Mouse (Mus musculus): ENCODE data around the gene Tsfm. TPM values are rescaled to one million over a fixed set of nuclear protein-coding genes. Genes with fewer than 3 reads are reported as not detected.
"Not testable (repeated sequence)": the region's sequence is repeated elsewhere in the genome, so short reads cannot be mapped to it uniquely, and the experiment has no call there.

The Tsfm gene
- polyA plus RNA-seq, 1 experiment from 2014 or later = 110 TPM

GRCm38 (mm10) chr10:127071203-127071602 lies 40.6 kb upstream of the Tsfm start:
- H3K27me3 ChIP-seq (ENCODE audit: poor library complexity, severe bottlenecking) = peaks cover 12% of the 10 kb centered on the region; the same call in 1 of the 2 replicates
- H3K36me3 ChIP-seq (replicated peaks) = peaks cover 27% of the 10 kb centered on the region
- H3K9me3 ChIP-seq = no peaks in the 10 kb centered on the region
- WGBS = 86% methylated on average over 9 of the region's 9 CpGs
- no peak for DNase-seq (ENCODE audit: extremely low spot score, low spot score)
- peak overlapping the region; percentile 92; the same call in 1 of the 2 replicates for H3K27ac ChIP-seq
- H3K4me1 ChIP-seq = peaks cover 47% of the 10 kb centered on the region
- H3K4me3 ChIP-seq = peak overlapping the region; percentile 66

DNA sequence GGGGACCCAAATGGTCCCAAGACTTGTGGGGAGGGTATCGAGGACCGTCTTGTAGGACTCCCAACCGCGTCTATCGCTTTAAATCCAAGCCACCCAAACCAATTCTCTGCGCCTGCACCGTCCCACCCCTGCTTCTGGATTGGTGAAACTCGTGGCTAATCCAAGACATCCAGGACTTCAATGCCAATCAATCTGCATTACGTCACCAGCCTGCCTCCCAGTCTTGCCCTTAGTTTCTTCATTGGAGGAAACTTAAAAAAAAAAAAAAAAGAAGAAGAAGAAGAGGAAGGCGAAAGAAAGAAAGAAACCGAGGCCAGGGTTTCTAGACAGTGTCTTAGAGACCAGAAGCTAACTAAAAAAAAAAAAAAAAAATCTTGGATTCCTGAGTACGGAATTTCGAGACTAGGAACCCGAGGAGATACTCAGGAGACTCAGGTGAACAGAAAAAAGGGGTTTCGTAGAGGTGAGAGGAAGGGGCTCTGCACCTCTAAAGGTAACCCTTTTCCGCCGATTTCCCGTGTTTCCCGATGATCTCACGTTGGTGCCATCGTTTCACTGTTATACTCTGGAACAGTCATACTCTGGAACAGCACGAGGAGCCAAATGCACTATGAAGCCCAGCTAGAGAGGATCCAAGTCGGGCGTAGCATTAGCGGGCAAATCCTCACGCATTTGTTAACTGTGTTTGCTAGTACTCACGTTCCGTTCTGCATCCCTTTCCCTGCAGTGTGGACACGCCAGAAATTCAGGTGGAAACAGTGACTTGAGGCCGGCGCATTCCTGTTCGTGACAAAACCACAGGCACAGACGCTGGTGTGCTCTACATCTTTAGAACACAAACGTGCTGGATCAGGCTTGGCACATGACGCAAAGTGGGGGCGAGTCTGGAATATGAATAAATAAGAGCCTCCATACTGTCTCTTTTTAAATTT lies 39.8 kb upstream of the Tsfm start, which contains the start of gene Tspan31:
Tspan31 (minus strand) TSS at position 75 of the 932 bp plus-strand sequence.
- Histone ChIP-seq H3K27me3 (ENCODE audit: poor library complexity, severe bottlenecking) (peaks cover 6% of the 10 kb centered on the region; the same call in 1 of the 2 replicates), H3K4me1 (peaks cover 51% of the 10 kb centered on the region), H3K9me3 (no peaks in the 10 kb centered on the region), H3K36me3 (replicated peaks) (peaks cover 34% of the 10 kb centered on the region), H3K4me3 (peak within 1 kb of the TSS; percentile 66), H3K27ac (peak within 1 kb of the TSS; percentile 92)
- peak; percentile 92 for DNase-seq (ENCODE audit: extremely low spot score, low spot score)
- 4% methylated on average over 36 of the region's 36 CpGs for WGBS

DNA sequence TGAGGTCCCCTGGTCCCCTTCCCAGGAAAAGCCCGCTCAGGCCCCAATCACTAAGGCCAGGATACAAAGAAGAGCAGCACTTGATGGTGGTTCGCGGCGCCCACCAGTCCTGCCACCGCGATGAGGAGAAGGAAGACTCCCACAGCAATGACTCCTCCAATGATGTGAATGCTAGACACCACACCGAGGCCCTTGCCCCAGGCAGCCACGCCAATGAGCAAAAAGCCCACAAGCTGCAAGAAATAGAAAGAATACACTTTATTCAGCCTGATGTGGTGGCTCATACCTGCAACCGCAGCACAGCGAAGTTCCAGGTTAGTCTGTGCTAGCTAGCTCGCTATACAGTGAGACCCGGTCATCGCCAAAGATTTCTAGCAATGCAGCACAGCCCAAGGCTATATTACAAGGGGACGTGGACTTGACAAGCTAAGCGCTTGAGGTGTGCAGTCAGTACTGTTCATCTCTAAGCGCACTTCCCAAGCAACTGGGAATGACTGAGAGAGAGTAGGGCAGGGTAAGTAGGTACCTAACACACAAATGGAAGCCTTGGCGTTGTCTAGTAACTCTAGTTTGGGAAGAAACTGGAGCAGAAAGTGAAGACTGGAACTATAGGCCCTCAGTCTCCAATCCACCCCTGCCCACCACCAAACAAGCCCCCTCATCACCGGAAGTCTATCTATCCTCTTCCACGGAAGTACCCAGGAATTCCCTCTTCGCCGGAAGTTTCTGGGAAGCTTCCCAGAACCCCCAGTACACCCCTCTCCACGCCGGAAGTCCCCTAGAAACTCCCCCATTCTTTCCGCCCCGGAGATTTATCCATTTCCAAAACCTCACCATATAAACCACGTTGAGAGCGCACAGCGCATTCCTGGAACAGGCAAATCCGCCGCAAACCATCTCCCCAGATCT lies 38.9 kb upstream of the Tsfm start:
- Histone ChIP-seq H3K36me3 (replicated peaks) (peaks cover 43% of the 10 kb centered on the region), H3K27ac (peak overlapping the region; percentile 92), H3K27me3 (ENCODE audit: poor library complexity, severe bottlenecking) (no peaks in the 10 kb centered on the region), H3K4me1 (peaks cover 55% of the 10 kb centered on the region), H3K9me3 (no peaks in the 10 kb centered on the region), H3K4me3 (peak overlapping the region; percentile 66)
- WGBS = 9% methylated on average over 30 of the region's 30 CpGs
- no peak for DNase-seq (ENCODE audit: extremely low spot score, low spot score)

- Histone ChIP-seq H3K36me3 (replicated peaks) (peaks cover 48% of the 10 kb centered on the region), H3K9me3 (no peaks in the 10 kb centered on the region), H3K4me3 (peak overlapping the region; percentile 66), H3K4me1 (peaks cover 59% of the 10 kb centered on the region), H3K27me3 (ENCODE audit: poor library complexity, severe bottlenecking) (no peaks in the 10 kb centered on the region), H3K27ac (peak overlapping the region; percentile 92)
- no peak for DNase-seq (ENCODE audit: extremely low spot score, low spot score)
- 87% methylated on average over 9 of the region's 9 CpGs for WGBS
These were observed 37.9 kb upstream of the Tsfm start for GRCm38 (mm10) chr10:127068360-127069038.

DNA sequence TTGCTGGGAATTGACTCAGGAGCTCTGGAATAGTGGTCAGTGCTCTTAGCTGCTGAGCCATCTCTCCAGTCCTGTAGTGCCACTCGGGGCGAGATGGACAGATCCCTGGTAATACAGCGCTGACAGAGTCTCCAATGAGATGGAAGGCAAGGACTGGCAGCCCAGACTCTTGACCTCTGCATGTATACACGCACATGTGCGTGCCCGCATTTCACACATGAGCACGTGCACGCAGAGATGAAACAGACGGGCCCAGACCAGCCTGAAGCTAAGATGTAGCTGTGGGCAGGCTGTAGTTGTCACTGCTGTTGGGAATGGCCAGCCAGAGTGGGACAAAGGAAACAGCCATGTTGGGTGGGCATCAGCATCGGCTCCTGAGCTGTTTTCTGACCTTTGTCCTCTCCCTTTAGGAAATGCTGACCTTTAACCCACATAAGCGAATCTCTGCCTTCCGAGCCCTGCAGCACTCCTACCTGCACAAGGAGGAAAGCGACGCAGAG lies 35.9 kb upstream of the Tsfm start:
- peaks cover 48% of the 10 kb centered on the region for H3K36me3 ChIP-seq (replicated peaks)
- H3K4me1 ChIP-seq = peaks cover 68% of the 10 kb centered on the region
- 90% methylated on average over 14 of the region's 14 CpGs for WGBS
- no peak overlapping the region for H3K27ac ChIP-seq
- no peaks in the 10 kb centered on the region for H3K9me3 ChIP-seq
- peaks cover 5% of the 10 kb centered on the region for H3K27me3 ChIP-seq (ENCODE audit: poor library complexity, severe bottlenecking)
- no peak for DNase-seq (ENCODE audit: extremely low spot score, low spot score)
- H3K4me3 ChIP-seq = peak overlapping the region; percentile 26

GRCm38 (mm10) chr10:127065981-127066380 lies 35.3 kb upstream of the Tsfm start:
- DNase-seq (ENCODE audit: extremely low spot score, low spot score) = no peak
- no peak overlapping the region for H3K27ac ChIP-seq
- peaks cover 11% of the 10 kb centered on the region for H3K27me3 ChIP-seq (ENCODE audit: poor library complexity, severe bottlenecking)
- peaks cover 48% of the 10 kb centered on the region for H3K36me3 ChIP-seq (replicated peaks)
- H3K4me1 ChIP-seq = peaks cover 70% of the 10 kb centered on the region
- H3K9me3 ChIP-seq = no peaks in the 10 kb centered on the region
- H3K4me3 ChIP-seq = peak overlapping the region; percentile 25; the same call in 1 of the 2 replicates
- WGBS = 91% methylated on average over 9 of the region's 9 CpGs

DNA sequence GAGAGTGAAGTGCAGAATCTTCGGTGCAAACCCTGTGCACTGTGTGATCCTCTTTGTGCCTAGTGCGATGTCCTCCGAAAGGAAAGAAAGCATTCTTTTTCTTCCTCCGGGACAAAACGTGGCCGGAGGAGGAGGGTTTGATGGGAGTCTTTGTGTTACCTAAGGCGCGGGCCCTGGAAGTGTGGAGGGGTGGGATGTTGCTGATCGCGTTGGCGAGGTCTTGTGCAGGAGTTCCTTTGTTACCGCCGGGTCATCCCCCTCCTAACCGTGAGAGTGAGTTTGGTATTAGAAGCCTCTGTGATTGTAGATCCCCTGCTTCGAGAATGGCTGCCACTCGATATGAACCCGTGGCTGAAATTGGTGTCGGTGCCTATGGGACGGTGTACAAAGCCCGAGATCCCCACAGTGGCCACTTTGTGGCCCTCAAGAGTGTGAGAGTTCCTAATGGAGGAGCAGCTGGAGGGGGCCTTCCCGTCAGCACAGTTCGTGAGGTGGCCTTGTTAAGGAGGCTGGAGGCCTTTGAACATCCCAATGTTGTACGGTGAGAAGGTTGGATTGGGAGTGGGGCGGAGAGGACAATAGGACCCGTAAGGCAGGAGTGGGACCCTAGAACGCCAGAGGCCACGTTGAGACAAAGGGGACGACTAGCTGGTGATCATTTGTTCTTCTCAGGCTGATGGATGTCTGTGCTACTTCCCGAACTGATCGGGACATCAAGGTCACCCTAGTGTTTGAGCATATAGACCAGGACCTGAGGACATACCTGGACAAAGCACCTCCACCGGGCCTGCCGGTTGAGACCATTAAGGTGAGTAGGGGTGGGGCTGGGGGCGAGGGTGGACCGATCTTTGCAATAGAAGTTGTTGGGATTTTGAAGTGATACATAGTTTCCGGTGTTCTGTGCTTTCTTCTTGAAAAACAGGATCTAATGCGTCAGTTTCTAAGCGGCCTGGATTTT lies 33.6 kb upstream of the Tsfm start:
- H3K27me3 ChIP-seq (ENCODE audit: poor library complexity, severe bottlenecking) = peaks cover 29% of the 10 kb centered on the region
- H3K4me1 ChIP-seq = peaks cover 77% of the 10 kb centered on the region
- DNase-seq (ENCODE audit: extremely low spot score, low spot score) = no peak
- H3K4me3 ChIP-seq = peak overlapping the region; percentile 86
- peak overlapping the region; percentile 99 for H3K27ac ChIP-seq
- H3K9me3 ChIP-seq = no peaks in the 10 kb centered on the region
- WGBS = 16% methylated on average over 37 of the region's 37 CpGs
- H3K36me3 ChIP-seq (replicated peaks) = peaks cover 48% of the 10 kb centered on the region

- Histone ChIP-seq H3K27me3 (ENCODE audit: poor library complexity, severe bottlenecking) (peaks cover 37% of the 10 kb centered on the region), H3K27ac (peak within 1 kb of the TSS; percentile 99), H3K9me3 (no peaks in the 10 kb centered on the region), H3K36me3 (replicated peaks) (peaks cover 43% of the 10 kb centered on the region), H3K4me1 (peaks cover 77% of the 10 kb centered on the region), H3K4me3 (peak within 1 kb of the TSS; percentile 86)
- DNase-seq (ENCODE audit: extremely low spot score, low spot score) = peak; percentile 100
- under 1% methylated on average over 46 of the region's 46 CpGs for WGBS
These were observed 32.7 kb upstream of the Tsfm start, which contains the start of gene Cdk4 for GRCm38 (mm10) chr10:127063239-127063872. Gene Cdk4 (plus strand): TSS chr10:127063534.

DNA sequence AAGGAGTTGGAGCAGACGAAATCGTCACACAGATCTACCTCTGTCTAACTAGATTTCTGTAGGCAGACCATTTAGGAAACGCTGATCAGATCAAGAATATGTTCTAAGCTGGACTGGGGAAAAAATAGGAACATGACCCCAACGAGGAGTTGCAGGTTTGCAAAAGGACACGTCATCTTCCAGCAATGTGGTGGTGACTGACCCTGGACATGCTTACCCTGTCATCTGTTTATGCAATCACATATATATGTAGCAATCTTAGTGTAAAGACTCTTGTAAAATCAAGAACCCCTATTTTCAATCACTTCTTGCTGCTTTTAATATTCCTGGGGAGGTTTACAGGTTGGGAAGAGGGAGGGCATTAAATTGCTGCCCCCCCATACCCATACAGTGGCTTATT lies 31.9 kb upstream of the Tsfm start:
- Histone ChIP-seq H3K4me1 (peaks cover 75% of the 10 kb centered on the region), H3K4me3 (peak overlapping the region; percentile 86; the same call in 1 of the 2 replicates), H3K36me3 (replicated peaks) (peaks cover 36% of the 10 kb centered on the region), H3K27ac (peak overlapping the region; percentile 99; the same call in 1 of the 2 replicates), H3K9me3 (no peaks in the 10 kb centered on the region), H3K27me3 (ENCODE audit: poor library complexity, severe bottlenecking) (peaks cover 42% of the 10 kb centered on the region)
- DNase-seq (ENCODE audit: extremely low spot score, low spot score) = no peak
- 81% methylated on average over 5 of the region's 5 CpGs for WGBS

DNA sequence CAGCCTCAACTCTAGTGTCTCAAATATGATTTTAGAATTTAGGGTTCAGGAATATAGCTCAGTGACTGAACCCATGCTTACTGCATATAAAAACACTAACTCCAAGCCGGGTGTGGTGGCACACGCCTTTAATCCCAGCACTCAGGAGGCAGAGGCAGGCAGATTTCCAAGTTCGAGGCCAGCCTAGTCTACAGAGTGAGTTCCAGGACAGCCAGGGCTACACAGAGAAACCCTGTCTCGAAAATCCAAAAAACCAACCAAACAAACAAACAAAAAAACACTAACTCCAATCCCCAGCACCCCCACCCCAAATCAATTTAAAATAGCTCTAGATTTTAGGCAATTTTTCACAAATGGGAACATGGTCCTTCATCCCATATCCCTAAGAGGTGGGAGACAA lies 31.5 kb upstream of the Tsfm start:
- peaks cover 72% of the 10 kb centered on the region for H3K4me1 ChIP-seq
- not testable (repeated sequence) for H3K9me3 ChIP-seq; H3K27ac ChIP-seq; H3K4me3 ChIP-seq; DNase-seq (ENCODE audit: extremely low spot score, low spot score)
- 85% methylated on average over 4 of the region's 4 CpGs for WGBS
- H3K36me3 ChIP-seq (replicated peaks) = peaks cover 36% of the 10 kb centered on the region
- H3K27me3 ChIP-seq (ENCODE audit: poor library complexity, severe bottlenecking) = peaks cover 42% of the 10 kb centered on the region
